Mouse (Mus musculus) liver, embryonic 14.5 days (tissue): ENCODE results near the gene Dock8. TPM values are rescaled to one million over a fixed set of nuclear protein-coding genes. Genes with fewer than 3 reads are reported as not detected.

Experiments used
- ATAC-seq: fragments of 200-750 bp; cut with Nextera tagmentation; 2 replicates; pipeline ENCODE4 v1.8.0; 2017; ENCODE audit warnings: moderate number of reproducible peaks, mild to moderate bottlenecking, moderate library complexity; ENCODE audit not compliant: insufficient read depth
- DNase-seq, 3 experiments: peaks; one replicate each; pipeline ENCODE4 v3.0.0-alpha.2; 2012 to 2013; ENCODE audit warnings: low read depth in 3 of 3, low spot score in 3 of 3
- H3K27ac ChIP-seq: fragments of 300-500 bp; sonication (generic); 2 replicates; pipeline ENCODE4 v1.5.1; 2014; ENCODE audit warnings: moderate library complexity, mild to moderate bottlenecking, control low read depth, inconsistent platforms
- H3K27me3 ChIP-seq: fragments of 300-500 bp; sonication (generic); 2 replicates; pipeline ENCODE4 v1.6.1; 2014; ENCODE audit warnings: mild to moderate bottlenecking, low read length, moderate library complexity; ENCODE audit not compliant: control insufficient read depth, insufficient read depth
- H3K36me3 ChIP-seq: fragments of 300-500 bp; sonication (generic); replicated peaks from 2 replicates; pipeline ENCODE4 v1.6.1; 2014; ENCODE audit warnings: low read depth; ENCODE audit not compliant: control insufficient read depth, insufficient read depth
- H3K4me1 ChIP-seq, 2 experiments: fragments of 200-500 bp in 1 of 2; fragments of 300-500 bp in 1 of 2; sonication (generic) in 1 of 2; replicated peaks; 2 replicates each; pipeline ENCODE4 v1.6.1; 2012 to 2014; ENCODE audit warnings: antibody characterized with exemption in 1 of 2, inconsistent platforms in 1 of 2, low read length in 1 of 2; ENCODE audit not compliant: control insufficient read depth in 2 of 2, insufficient read depth in 2 of 2
- H3K4me2 ChIP-seq: fragments of 300-500 bp; sonication (generic); 2 replicates; pipeline ENCODE4 v1.6.1; 2014; ENCODE audit warnings: low read depth, mild to moderate bottlenecking, control low read depth, moderate library complexity
- H3K4me3 ChIP-seq, 2 experiments: fragments of 200-500 bp in 1 of 2; fragments of 300-500 bp in 1 of 2; sonication (generic) in 1 of 2; 2 replicates each; pipeline ENCODE4 v1.5.1; 2012 to 2014; ENCODE audit warnings: low read depth in 2 of 2, low read length in 2 of 2, mild to moderate bottlenecking in 2 of 2, control low read depth in 1 of 2, inconsistent platforms in 1 of 2, moderate library complexity in 1 of 2; ENCODE audit not compliant: insufficient read depth in 1 of 2
- H3K9ac ChIP-seq: fragments of 300-500 bp; sonication (generic); replicated peaks from 2 replicates; pipeline ENCODE4 v1.6.1; 2014; ENCODE audit warnings: mild to moderate bottlenecking, control low read depth, moderate library complexity
- H3K9me3 ChIP-seq: fragments of 300-500 bp; sonication (generic); 2 replicates; pipeline ENCODE4 v1.6.1; 2016; ENCODE audit warnings: low read length, mixed read lengths; ENCODE audit not compliant: control insufficient read depth
- CTCF ChIP-seq: IDR thresholded peaks from 2 replicates; pipeline ENCODE4 v1.5.1; 2016; ENCODE audit warnings: antibody characterized with exemption, low read depth, control low read depth
- EP300 ChIP-seq: IDR thresholded peaks from 2 replicates; pipeline ENCODE4 v1.6.1; 2016; ENCODE audit warnings: antibody characterized with exemption, low read depth
- WGBS: fragments of 180-500 bp; shearing (Covaris S2); extraction: QIAGEN DNeasy Blood & Tissue Kit; methylation state at CpG from one replicate; pipeline ENCODE4 v1.1.7; 2014; ENCODE audit not compliant: insufficient replicate concordance; 5-methylcytosine and 5-hydroxymethylcytosine counted together
- polyA plus RNA-seq, 2 experiments: library from polyadenylated mRNA; depleted of rRNA in 1 of 2; stranded (reverse) in 1 of 2; unstranded in 1 of 2; fragments of >200 nt; fragmentation: Nextera tagmentation in 1 of 2; extraction: Ambion mirVana in 1 of 2; gene quantifications; 2 replicates each; pipeline versions ENCODE4 v1.2.1 to v1.2.3; 2012 to 2014

The Dock8 gene
- polyA plus RNA-seq, 2 experiments = 3.4 to 5.9 TPM

DNA sequence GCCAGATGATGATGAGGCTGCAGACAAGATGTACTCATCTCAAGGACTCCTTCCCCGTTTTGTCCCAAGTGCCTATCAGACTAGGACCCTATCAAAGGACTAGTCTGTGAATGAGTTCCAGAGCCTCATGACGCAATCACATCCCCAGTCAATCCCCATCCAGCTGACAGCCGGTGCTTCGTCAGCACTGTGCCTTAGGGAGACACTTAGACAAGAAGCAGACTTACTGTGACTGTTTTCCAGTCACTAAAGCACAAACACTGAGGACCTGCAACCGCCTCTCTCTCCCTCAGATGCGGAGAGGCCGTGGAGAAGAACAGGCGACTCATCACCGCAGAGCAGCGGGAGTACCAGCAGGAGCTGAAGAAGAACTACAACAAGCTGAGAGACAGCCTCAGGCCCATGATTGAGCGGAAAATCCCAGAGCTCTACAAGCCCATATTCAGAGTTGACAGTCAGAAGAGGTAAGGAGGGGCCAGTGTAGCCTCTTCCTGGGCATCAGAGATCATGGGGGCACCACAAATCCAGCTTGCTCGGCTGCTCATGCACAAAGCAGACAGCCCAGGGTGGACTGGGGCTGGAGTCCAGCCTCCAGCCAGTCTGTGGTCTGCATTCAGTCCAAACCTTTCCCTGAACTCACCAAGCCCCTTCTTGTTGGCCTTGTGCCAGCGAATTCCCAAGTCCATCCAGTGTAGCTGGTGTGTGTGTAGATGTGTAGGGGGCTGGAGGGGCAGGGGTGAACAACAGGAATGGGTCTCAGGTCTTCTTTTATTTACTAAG is 200.9 kb downstream of the Dock8 start:
- Histone ChIP-seq H3K4me2 (no peak overlapping the region), H3K27ac (no peak overlapping the region), H3K4me1 (no peaks in the 10 kb centered on the region), H3K27me3 (no peaks in the 10 kb centered on the region), H3K4me3 (no peak overlapping the region), H3K36me3 (no peaks in the 10 kb centered on the region), H3K9me3 (no peaks in the 10 kb centered on the region), H3K9ac (no peak overlapping the region)
- ATAC-seq (no peak), DNase-seq (no peak)
- TF ChIP-seq CTCF (no peak), EP300 (no peak)
- WGBS = 75% methylated on average over 13 of the region's 13 CpGs

DNA sequence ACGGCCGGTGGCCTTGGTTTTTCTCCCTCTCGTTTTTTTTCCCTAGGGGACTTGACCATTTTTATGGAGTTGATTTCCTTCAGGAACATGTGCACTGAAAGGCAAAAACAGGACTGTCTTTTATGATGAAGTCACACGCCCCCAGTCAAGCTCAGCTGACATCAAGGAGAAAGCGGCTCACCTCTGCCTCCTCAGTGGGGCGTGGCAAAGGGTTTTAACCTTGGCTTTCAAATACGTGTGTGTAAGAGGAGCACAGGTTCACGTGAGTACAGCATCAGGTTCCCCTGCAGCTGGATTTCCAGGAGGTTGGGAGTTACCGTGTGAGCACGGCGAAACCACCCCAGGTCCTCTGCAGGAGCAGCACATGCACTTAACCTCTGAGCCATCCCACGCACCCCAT is 203.7 kb downstream of the Dock8 start:
- Histone ChIP-seq H3K27me3 (peaks cover 2% of the 10 kb centered on the region), H3K4me3 (no peak overlapping the region), H3K4me2 (no peak overlapping the region), H3K9ac (no peak overlapping the region), H3K9me3 (no peaks in the 10 kb centered on the region), H3K4me1 (peaks cover 0 to 2% of the 10 kb centered on the region in 2 experiments; a peak in 1 of 4 replicates), H3K36me3 (no peaks in the 10 kb centered on the region), H3K27ac (no peak overlapping the region)
- WGBS = 77% methylated on average over 12 of the region's 12 CpGs
- no peak for TF ChIP-seq EP300
- no peak for TF ChIP-seq CTCF
- DNase-seq (no peak), ATAC-seq (no peak)

DNA sequence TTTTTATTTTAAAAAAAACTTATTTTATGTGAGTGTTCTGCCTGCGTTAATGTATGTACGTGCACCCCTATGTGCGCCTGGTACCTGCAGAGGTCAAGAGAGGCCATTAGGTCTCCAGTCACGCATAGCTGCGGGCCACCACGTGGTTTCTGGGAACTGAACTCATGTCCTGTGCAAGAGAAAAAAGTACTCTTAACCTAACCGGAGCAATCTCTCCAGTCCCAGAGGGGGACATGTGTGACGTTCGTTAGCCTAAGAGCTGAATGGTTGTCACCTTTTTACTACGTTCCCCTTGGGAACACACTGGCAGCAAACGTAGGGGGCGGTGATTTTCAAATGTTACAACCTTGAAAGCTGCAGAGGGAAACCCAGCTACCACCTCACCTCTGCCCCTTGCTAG is 207.6 kb downstream of the Dock8 start:
- peaks cover 0 to 4% of the 10 kb centered on the region in 2 experiments; a peak in 1 of 4 replicates for H3K4me1 ChIP-seq
- H3K4me3 ChIP-seq = no peak overlapping the region
- no peaks in the 10 kb centered on the region for H3K36me3 ChIP-seq
- WGBS = 55% methylated on average over 12 of the region's 12 CpGs
- no peak for DNase-seq
- TF ChIP-seq CTCF (no peak), EP300 (no peak)
- peaks cover 2% of the 10 kb centered on the region for H3K27me3 ChIP-seq
- H3K27ac ChIP-seq = no peak overlapping the region
- H3K4me2 ChIP-seq = no peak overlapping the region
- H3K9ac ChIP-seq = no peak overlapping the region
- no peaks in the 10 kb centered on the region for H3K9me3 ChIP-seq
- no peak for ATAC-seq

GRCm38 (mm10) chr19:25207731-25208361 is 208.5 kb downstream of the Dock8 start:
- H3K36me3 ChIP-seq = no peaks in the 10 kb centered on the region
- no peaks in the 10 kb centered on the region for H3K9me3 ChIP-seq
- DNase-seq = no peak
- 24% methylated on average over 23 of the region's 23 CpGs for WGBS
- peaks cover 0 to 4% of the 10 kb centered on the region in 2 experiments; a peak in 1 of 4 replicates for H3K4me1 ChIP-seq
- H3K27me3 ChIP-seq = peaks cover 2% of the 10 kb centered on the region
- H3K27ac ChIP-seq = no peak overlapping the region
- H3K9ac ChIP-seq = no peak overlapping the region
- H3K4me2 ChIP-seq = no peak overlapping the region
- no peak for ATAC-seq
- no peak for TF ChIP-seq EP300
- no peak for TF ChIP-seq CTCF
- H3K4me3 ChIP-seq = no peak overlapping the region

- H3K4me3 ChIP-seq = no peak overlapping the region
- H3K27ac ChIP-seq = no peak overlapping the region
- WGBS = 59% methylated on average over 11 of the region's 11 CpGs
- no peaks in the 10 kb centered on the region for H3K9me3 ChIP-seq
- H3K36me3 ChIP-seq = no peaks in the 10 kb centered on the region
- peaks cover 0 to 4% of the 10 kb centered on the region in 2 experiments; a peak in 1 of 4 replicates for H3K4me1 ChIP-seq
- peaks cover 2% of the 10 kb centered on the region for H3K27me3 ChIP-seq
- H3K4me2 ChIP-seq = no peak overlapping the region
- no peak overlapping the region for H3K9ac ChIP-seq
- no peak for DNase-seq
- ATAC-seq = no peak
- TF ChIP-seq CTCF (no peak), EP300 (no peak)
Observed at GRCm38 (mm10) chr19:25208596-25209110, 209.3 kb downstream of the Dock8 start.
